Mouse (Mus musculus) intestine, postnatal 0 days (tissue): Measurements from ENCODE around the gene Prkaca. TPM values are rescaled to one million over a fixed set of nuclear protein-coding genes. Genes with fewer than 3 reads are reported as not detected.
A peak's percentile ranks its signal among the peaks of the same experiment; 100 is the strongest.

Experiments
- ATAC-seq: fragments of 200-750 bp; cut with Nextera tagmentation; 2 replicates; pipeline ENCODE4 v1.8.0; 2017; ENCODE audit warnings: mild to moderate bottlenecking, moderate TSS enrichment, moderate library complexity
- H3K27ac ChIP-seq: fragments of 300-500 bp; sonication (generic); 2 replicates; pipeline ENCODE4 v1.5.1; 2014; ENCODE audit warnings: mild to moderate bottlenecking, low read depth, low read length, moderate library complexity
- H3K27me3 ChIP-seq: fragments of 300-500 bp; sonication (generic); replicated peaks from 2 replicates; pipeline ENCODE4 v1.6.1; 2014; ENCODE audit warnings: low read length, mixed read lengths; ENCODE audit not compliant: control insufficient read depth, insufficient read depth
- H3K36me3 ChIP-seq: fragments of 300-500 bp; sonication (generic); 2 replicates; pipeline ENCODE4 v1.6.1; 2014; ENCODE audit warnings: mild to moderate bottlenecking, moderate library complexity; ENCODE audit not compliant: control insufficient read depth, insufficient read depth
- H3K4me1 ChIP-seq: fragments of 300-500 bp; sonication (generic); replicated peaks from 2 replicates; pipeline ENCODE4 v1.6.1; 2014; ENCODE audit warnings: antibody characterized with exemption, low read length, mixed read lengths; ENCODE audit not compliant: control insufficient read depth, insufficient read depth
- H3K4me2 ChIP-seq: fragments of 300-500 bp; sonication (generic); replicated peaks from 2 replicates; pipeline ENCODE4 v1.6.1; 2014; ENCODE audit warnings: low read depth, mild to moderate bottlenecking, moderate library complexity
- H3K4me3 ChIP-seq: fragments of 300-500 bp; sonication (generic); 2 replicates; pipeline ENCODE4 v1.5.1; 2014; ENCODE audit warnings: low read depth, low read length
- H3K9ac ChIP-seq: fragments of 300-500 bp; sonication (generic); 2 replicates; pipeline ENCODE4 v1.6.1; 2014; ENCODE audit warnings: mild to moderate bottlenecking, low read depth, low read length
- H3K9me3 ChIP-seq: fragments of 300-500 bp; sonication (generic); 2 replicates; pipeline ENCODE4 v1.6.1; 2016; ENCODE audit warnings: mixed run types; ENCODE audit not compliant: control insufficient read depth
- CTCF ChIP-seq: sonication (generic); IDR thresholded peaks from 2 replicates; pipeline ENCODE4 v1.5.1; 2016; ENCODE audit warnings: low read depth, mild to moderate bottlenecking, control low read depth, antibody characterized with exemption, moderate library complexity
- WGBS: fragments of 180-500 bp; shearing (Covaris S2); extraction: QIAGEN DNeasy Blood & Tissue Kit; methylation state at CpG from one replicate; pipeline ENCODE4 v1.1.7; 2014; 5-methylcytosine and 5-hydroxymethylcytosine counted together
- polyA plus RNA-seq: library from polyadenylated mRNA; unstranded; fragments of >200 nt; fragmentation: Nextera tagmentation; extraction: Ambion mirVana; gene quantifications from 2 replicates; pipeline ENCODE4 v1.2.1, GENCODE M21; 2015

Gene Prkaca
- polyA plus RNA-seq, 1 experiment from 2014 or later = 70.7 TPM

DNA sequence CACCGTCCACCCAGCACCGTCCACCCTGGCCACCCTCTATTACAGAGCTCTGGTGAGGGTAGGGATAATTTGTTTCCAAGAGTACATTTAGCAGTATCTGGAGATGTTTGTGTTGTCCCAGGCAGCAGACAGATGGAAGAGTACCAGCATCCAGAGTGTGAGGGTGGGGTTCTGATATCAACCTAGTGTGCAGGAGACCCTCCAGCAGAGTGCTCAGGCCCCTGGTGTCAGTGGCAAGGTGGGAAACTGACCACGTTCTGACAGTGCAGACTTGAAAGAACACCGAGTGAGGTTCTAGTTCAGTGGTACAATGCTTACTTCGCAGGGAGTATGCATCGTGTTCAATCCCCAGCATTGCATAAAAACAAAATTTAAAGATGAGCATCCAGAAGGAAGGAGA, 1.1 kb upstream of the Prkaca start:
- Histone ChIP-seq H3K9ac (peak overlapping the region; percentile 63; the same call in 1 of the 2 replicates), H3K36me3 (peaks cover 11% of the 10 kb centered on the region; the same call in 1 of the 2 replicates), H3K4me3 (peak overlapping the region; percentile 95), H3K4me1 (peaks cover 5% of the 10 kb centered on the region; the same call in 1 of the 2 replicates), H3K4me2 (peak overlapping the region; percentile 96), H3K9me3 (no peaks in the 10 kb centered on the region), H3K27me3 (no peaks in the 10 kb centered on the region), H3K27ac (peak overlapping the region; percentile 88; the same call in 1 of the 2 replicates)
- no peak for TF ChIP-seq CTCF
- ATAC-seq = no peak
- WGBS = 76% methylated on average over 6 of the region's 6 CpGs

DNA sequence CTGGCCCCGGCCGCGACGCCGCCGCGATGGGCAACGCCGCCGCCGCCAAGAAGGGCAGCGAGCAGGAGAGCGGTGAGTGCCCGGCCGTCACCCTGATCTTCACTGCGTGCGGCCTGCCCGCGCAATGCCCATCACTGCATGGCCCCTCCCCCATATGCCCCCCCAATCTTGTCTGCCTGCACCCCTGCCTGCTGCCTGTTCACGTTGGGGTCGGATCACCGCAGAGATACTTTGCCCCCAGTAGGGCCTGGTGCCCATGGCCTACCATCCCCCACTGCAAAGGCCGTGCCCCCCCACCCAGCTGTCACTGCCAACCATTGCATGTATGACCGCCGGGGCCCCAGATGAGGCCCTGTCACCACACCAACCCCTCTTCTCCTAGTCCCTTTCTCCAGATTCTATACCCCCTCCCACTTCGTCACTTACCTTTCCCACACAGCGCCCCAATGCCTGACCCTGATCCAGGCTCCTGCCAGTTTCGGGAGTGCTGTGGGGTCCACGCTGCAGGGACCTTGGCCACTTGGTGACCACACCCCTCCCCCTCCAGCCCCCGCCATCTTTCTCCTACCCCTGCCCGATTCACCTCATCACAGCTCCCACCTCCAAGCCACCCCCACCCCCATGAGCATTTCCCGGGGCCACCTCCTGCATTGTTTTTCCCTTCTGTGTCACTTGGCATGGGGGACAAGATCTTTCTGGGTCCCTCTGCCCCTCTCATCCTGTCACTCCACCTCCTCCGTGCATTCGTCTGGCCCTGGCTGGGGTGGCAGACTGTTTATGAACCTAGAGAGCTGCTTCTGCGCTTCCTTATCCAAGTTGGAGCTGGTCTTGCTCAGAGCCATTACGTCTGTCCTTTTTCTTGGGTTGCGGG, 603 bp downstream of the Prkaca start:
- Histone ChIP-seq H3K36me3 (0 out of 2 replicates have a peak, but pooled peaks cover 3% of the 10 kb centered on the region), H3K9me3 (no peaks in the 10 kb centered on the region), H3K4me1 (peaks cover 5% of the 10 kb centered on the region; the same call in 1 of the 2 replicates), H3K4me2 (peak overlapping the region; percentile 96), H3K27me3 (no peaks in the 10 kb centered on the region), H3K27ac (peak overlapping the region; percentile 68), H3K4me3 (peak overlapping the region; percentile 95), H3K9ac (peak overlapping the region; percentile 83)
- TF ChIP-seq CTCF = no peak
- ATAC-seq = no peak
- WGBS = 3% methylated on average over 34 of the region's 37 CpGs

DNA sequence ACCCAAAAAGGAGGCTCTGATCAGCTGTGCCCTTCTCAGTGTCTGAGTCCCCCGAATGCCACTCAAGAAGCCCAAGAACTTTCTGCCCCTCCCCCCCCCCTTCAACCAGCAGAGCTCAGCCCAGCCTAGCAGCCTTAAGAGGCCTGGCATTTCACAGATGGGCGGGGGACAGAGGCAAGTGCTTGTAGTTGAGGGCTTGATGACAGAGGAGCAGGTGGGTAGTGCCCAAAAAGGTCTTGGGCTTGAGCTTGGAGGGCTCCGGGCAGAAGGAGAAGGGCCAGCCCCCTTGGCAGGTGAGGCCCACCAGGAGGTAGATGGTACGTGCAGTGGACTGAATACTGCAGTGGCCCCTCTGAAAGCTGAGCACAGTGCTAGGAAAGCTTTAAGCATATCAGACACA, 1.7 kb downstream of the Prkaca start:
- Histone ChIP-seq H3K9me3 (no peaks in the 10 kb centered on the region), H3K36me3 (no peaks in the 10 kb centered on the region), H3K27me3 (no peaks in the 10 kb centered on the region), H3K4me3 (no peak overlapping the region), H3K27ac (no peak overlapping the region), H3K4me2 (0 out of 2 replicates have a peak overlapping the region, but pooled peaks have one; percentile 96), H3K4me1 (peaks cover 5% of the 10 kb centered on the region; the same call in 1 of the 2 replicates), H3K9ac (no peak overlapping the region)
- TF ChIP-seq CTCF = no peak
- 86% methylated on average over 4 of the region's 4 CpGs for WGBS
- ATAC-seq = no peak

DNA sequence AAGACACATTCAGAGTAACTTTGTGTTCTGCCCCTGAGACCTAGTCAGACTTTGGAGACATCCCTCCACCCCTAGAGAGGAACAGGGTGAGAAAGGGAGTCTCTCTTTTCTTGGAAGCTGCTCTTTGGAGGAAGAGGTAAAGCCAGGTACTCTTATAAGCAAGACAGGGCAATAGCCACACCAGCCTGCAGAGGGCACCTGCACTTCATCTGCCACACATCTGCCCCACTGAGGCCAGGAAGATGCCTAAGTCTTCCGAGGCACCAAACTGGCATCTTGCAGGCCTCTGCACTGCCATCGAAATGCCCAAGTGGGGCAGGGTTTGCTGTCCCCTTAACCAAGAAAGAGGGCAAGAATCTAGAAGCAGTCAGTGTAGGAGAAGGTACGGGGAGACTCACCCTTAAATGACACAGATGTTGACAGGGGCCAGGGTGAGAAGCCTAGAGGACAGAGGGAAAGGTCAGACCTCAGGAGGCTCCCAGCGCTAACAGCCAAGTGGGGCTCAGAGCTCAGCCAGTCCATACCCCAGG, 3.4 kb downstream of the Prkaca start:
- no peak for ATAC-seq
- no peak overlapping the region for H3K4me3 ChIP-seq
- H3K4me2 ChIP-seq = no peak overlapping the region
- H3K27ac ChIP-seq = no peak overlapping the region
- H3K36me3 ChIP-seq = peaks cover 6% of the 10 kb centered on the region
- H3K9ac ChIP-seq = no peak overlapping the region
- no peaks in the 10 kb centered on the region for H3K9me3 ChIP-seq
- 89% methylated on average over 4 of the region's 4 CpGs for WGBS
- H3K27me3 ChIP-seq = no peaks in the 10 kb centered on the region
- peak; percentile 71 for TF ChIP-seq CTCF
- peaks cover 5% of the 10 kb centered on the region; the same call in 1 of the 2 replicates for H3K4me1 ChIP-seq

DNA sequence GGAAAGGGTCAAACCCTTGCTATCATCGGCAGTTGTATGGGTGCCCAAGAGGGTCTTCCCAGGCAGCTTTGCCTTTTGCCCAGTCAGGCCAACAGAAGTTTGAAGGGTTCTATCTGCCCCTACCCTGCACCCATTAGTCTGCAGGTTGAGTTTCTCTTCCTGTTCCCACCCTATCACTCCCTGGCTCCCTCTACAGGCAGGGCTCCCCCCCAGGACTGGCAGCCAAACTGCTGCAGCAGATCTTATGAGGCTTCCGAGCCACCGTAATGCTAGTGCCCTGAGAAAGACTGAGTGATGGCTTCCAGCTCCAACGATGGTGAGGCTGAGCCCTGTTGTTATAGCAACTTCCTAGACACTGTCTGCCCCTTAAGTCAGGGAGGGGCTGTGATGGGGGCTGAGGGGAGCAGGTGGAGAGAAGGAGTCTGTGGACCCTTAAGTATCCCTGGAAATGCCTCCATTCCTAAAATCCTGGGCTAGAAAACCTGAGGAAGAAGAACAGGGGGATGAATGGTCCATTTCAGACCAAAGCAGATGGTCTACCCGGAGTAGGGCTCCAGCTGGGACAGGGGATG, 4.1 kb downstream of the Prkaca start:
- no peaks in the 10 kb centered on the region for H3K27me3 ChIP-seq
- no peak overlapping the region for H3K4me2 ChIP-seq
- H3K9me3 ChIP-seq = no peaks in the 10 kb centered on the region
- no peak overlapping the region for H3K9ac ChIP-seq
- ATAC-seq = no peak
- H3K36me3 ChIP-seq = peaks cover 13% of the 10 kb centered on the region
- peaks cover 5% of the 10 kb centered on the region; the same call in 1 of the 2 replicates for H3K4me1 ChIP-seq
- no peak overlapping the region for H3K4me3 ChIP-seq
- 80% methylated on average over 5 of the region's 5 CpGs for WGBS
- TF ChIP-seq CTCF = peak; percentile 41
- H3K27ac ChIP-seq = no peak overlapping the region

DNA sequence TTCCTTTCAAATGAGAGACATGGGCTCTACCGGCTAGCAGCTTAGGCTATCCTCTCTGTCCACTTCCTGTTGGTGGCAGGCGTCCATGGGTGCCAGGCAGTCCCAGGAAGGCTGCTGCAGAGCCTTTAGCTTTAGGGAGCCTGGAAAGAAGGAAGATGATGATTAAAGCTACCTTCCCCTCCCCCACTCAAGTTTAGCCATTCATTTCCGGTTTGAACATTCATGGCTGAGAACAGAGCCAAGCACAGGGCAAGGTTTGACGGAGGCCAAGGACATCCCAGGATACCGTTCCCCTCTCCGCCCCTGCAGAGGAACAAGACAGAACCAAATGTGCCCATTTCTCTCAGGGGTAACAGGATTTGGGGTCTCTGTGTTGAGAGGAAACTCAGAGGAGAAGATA, 4.9 kb downstream of the Prkaca start:
- Histone ChIP-seq H3K9ac (no peak overlapping the region), H3K36me3 (peaks cover 17% of the 10 kb centered on the region), H3K27ac (no peak overlapping the region), H3K4me1 (peaks cover 5% of the 10 kb centered on the region; the same call in 1 of the 2 replicates), H3K4me2 (no peak overlapping the region), H3K9me3 (no peaks in the 10 kb centered on the region), H3K27me3 (no peaks in the 10 kb centered on the region), H3K4me3 (no peak overlapping the region)
- no peak for TF ChIP-seq CTCF
- WGBS = 46% methylated on average over 6 of the region's 6 CpGs
- no peak for ATAC-seq
